Mouse (Mus musculus) gastrocnemius, postnatal 36 days (tissue): Measurements from ENCODE around the gene Lrrfip1. TPM values are rescaled to one million over a fixed set of nuclear protein-coding genes. Genes with fewer than 3 reads are reported as not detected.

Experiments used
- total RNA-seq, 2 experiments: library from RNA; stranded (reverse); gene quantifications; 2 replicates each; pipeline ENCODE4 v1.2.3; 2021

The Lrrfip1 gene
- total RNA-seq, 2 experiments from 2014 or later = 159 to 165 TPM

Other genes starting within 250 kb of the Lrrfip1 start
- 10 to 100 TPM; 63.2 to 73.4 TPM for gene Col6a3, start 154.8 kb upstream of the Lrrfip1 start, total RNA-seq
- gene Mlph, start 83.7 kb upstream of the Lrrfip1 start, total RNA-seq = under 1 TPM; 0.20 to 0.22 TPM
- gene Prlh, start 45.6 kb upstream of the Lrrfip1 start, total RNA-seq = not detected
- not detected for gene Rab17, start 29.1 kb upstream of the Lrrfip1 start, total RNA-seq
- not detected for gene Rbm44, start 146.4 kb downstream of the Lrrfip1 start, total RNA-seq
- 10 to 100 TPM; 21.1 to 23.7 TPM for gene Ramp1, start 181.1 kb downstream of the Lrrfip1 start, total RNA-seq